Mouse (Mus musculus) 3134 (cell line): ENCODE data around the gene Ephb2.

ENCODE experiments used
- DNase-seq: peaks from one replicate; pipeline ENCODE4 v3.0.0-alpha.2; 2011; ENCODE audit warnings: low spot score; ENCODE audit not compliant: insufficient read length; ENCODE audit errors: extremely low read depth

The Ephb2 gene

GRCm38 (mm10) chr4:136835621-136836386, at the start of gene Ephb2:
Gene Ephb2 (minus strand): TSS chr4:136835988.
- peak; percentile 78 for DNase-seq

- no peak for DNase-seq
Observed at GRCm38 (mm10) chr4:136878601-136879000, 42.8 kb upstream of the Ephb2 start.

- DNase-seq = no peak
Observed at GRCm38 (mm10) chr4:136878171-136878570, 42.4 kb upstream of the Ephb2 start.

GRCm38 (mm10) chr4:136876971-136877370, 41.2 kb upstream of the Ephb2 start:
- no peak for DNase-seq

- DNase-seq = no peak
Observed at GRCm38 (mm10) chr4:136875012-136875411, 39.2 kb upstream of the Ephb2 start.

- DNase-seq = no peak
Observed at GRCm38 (mm10) chr4:136868371-136868770, 32.6 kb upstream of the Ephb2 start.

GRCm38 (mm10) chr4:136867690-136868345, 32.0 kb upstream of the Ephb2 start:
- no peak for DNase-seq

- no peak for DNase-seq
Observed at GRCm38 (mm10) chr4:136865531-136865930, 29.7 kb upstream of the Ephb2 start.

- DNase-seq = no peak
Observed at GRCm38 (mm10) chr4:136864751-136865470, 29.1 kb upstream of the Ephb2 start.

GRCm38 (mm10) chr4:136863517-136863916, 27.7 kb upstream of the Ephb2 start:
- no peak for DNase-seq

- DNase-seq = no peak
Observed at GRCm38 (mm10) chr4:136862411-136862810, 26.6 kb upstream of the Ephb2 start.

- DNase-seq = peak; percentile 57
Observed at GRCm38 (mm10) chr4:136861806-136862205, 26.0 kb upstream of the Ephb2 start.

GRCm38 (mm10) chr4:136860022-136860421, 24.2 kb upstream of the Ephb2 start:
- DNase-seq = no peak

- DNase-seq = peak; percentile 25
Observed at GRCm38 (mm10) chr4:136855081-136855480, 19.3 kb upstream of the Ephb2 start.

GRCm38 (mm10) chr4:136852989-136853388, 17.2 kb upstream of the Ephb2 start:
- no peak for DNase-seq

- DNase-seq = no peak
Observed at GRCm38 (mm10) chr4:136852119-136852518, 16.3 kb upstream of the Ephb2 start.

- DNase-seq = no peak
Observed at GRCm38 (mm10) chr4:136848565-136848964, 12.8 kb upstream of the Ephb2 start.

- no peak for DNase-seq
Observed at GRCm38 (mm10) chr4:136847166-136847565, 11.4 kb upstream of the Ephb2 start.

- DNase-seq = no peak
Observed at GRCm38 (mm10) chr4:136842802-136843201, 7.0 kb upstream of the Ephb2 start.

GRCm38 (mm10) chr4:136842033-136842432, 6.2 kb upstream of the Ephb2 start:
- DNase-seq = no peak

GRCm38 (mm10) chr4:136841056-136841455, 5.3 kb upstream of the Ephb2 start:
- DNase-seq = peak; percentile 36
